Mouse (Mus musculus) megakaryocyte, embryonic 14.5 days (primary cell): Measurements from ENCODE around the gene Nipal1.

ENCODE experiments used
- FLI1 ChIP-seq: IDR thresholded peaks from 2 replicates; pipeline ENCODE4 v1.6.1; 2012; ENCODE audit warnings: low read length, inconsistent platforms, mixed read lengths
- GATA1 ChIP-seq: IDR thresholded peaks from 3 replicates; pipeline ENCODE4 v1.6.1; 2012; ENCODE audit warnings: mixed read lengths, low read length, inconsistent platforms, borderline replicate concordance

DNA sequence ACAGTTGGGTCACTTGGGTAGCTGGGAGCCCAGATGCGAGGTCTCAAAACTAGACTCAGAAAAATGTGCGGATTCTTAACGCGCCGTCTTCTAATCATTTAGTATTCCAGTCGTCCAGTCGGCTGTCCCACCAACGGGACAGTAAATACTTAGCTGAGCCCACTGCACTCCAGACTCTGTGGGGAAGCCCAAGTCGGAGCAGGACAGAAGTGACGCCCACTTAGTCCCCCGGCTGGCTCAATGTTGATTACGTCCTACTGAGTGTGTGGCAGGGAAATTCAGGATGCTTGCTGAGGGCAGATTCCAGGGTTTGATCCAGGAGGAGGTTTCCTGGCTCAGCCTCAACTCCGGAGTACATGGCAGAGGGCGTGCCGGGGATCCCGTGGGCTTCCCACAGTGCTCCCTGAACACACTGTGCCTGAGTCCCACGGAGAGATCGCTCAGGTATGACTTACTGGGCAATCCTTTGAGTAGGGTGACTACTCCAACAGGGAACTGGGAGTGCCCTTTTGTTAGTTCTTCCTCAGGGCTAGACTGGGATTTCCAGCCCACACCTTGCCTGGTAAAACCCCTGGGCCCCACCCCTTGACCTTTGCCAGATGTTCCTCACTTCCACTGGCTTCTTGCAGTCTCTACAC is 482 bp downstream of the Nipal1 start:
- no peak for TF ChIP-seq FLI1
- no peak for TF ChIP-seq GATA1
